Mouse (Mus musculus) pancreas, adult 10 weeks (tissue): ENCODE results near the gene Olfr912. TPM values are rescaled to one million over a fixed set of nuclear protein-coding genes. Genes with fewer than 3 reads are reported as not detected.

Source experiments
- polyA plus RNA-seq: library from polyadenylated mRNA; stranded (reverse); fragments of 350-450 nt; fragmentation: Illumina TruSeq; extraction: RNeasy Lipid Tissue Mini Kit (QIAGEN cat#74804); gene quantifications from one replicate; pipeline ENCODE4 v1.2.3, GENCODE M21; 2015; ENCODE audit warnings: low read depth, low replicate concordance; ENCODE audit not compliant: insufficient read depth

Olfr912 gene
- not detected for polyA plus RNA-seq

DNA sequence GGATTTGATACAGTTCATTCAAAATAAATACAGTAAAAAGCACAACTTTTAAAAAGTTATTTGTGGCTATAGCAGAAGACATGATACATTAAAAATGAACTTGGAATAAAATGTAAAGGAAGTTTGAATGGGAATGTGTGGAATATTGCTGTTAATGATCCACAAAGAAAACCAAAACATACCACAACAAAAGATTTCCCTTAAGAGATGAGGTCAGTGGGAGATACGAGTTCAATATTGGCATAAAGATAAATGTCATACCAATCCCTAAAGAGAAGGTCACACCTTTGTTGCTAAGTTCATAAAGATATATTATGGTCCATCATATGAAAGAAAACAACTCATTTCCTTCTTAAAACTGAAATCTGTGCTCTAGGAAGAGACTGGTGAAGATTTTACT lies at the start of gene Olfr912:
Gene Olfr912, plus strand, starts transcription at position 301 of the 400 bp plus-strand sequence.

GRCm38 (mm10) chr9:38537549-38537948 lies 42.4 kb upstream of the Olfr912 start, which contains the start of gene Olfr910:
Gene Olfr910, plus strand, starts transcription at chr9:38537849.

DNA sequence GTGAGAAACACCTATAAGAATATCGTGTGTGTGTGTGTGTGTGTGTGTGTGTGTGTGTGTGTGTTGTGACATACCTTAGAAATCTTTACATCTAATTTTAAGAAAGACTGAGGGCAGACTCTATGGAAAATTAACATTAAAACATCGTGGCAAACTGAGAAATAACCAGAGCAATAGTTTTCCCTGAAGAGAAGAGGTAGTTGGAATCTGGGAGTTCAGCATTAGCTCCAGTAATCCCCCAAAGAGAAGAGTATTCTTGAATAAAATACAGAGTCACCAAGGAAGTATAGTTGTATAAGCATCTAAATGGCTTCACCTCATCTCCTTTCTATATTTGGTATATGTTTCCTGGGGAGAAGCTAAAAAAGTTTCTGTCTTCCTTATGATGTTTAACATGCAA lies 12.5 kb downstream of the Olfr912 start, which contains the start of gene Olfr913:
Gene Olfr913, plus strand, starts transcription at position 301 of the 400 bp plus-strand sequence.

GRCm38 (mm10) chr9:38604802-38605201 lies 24.8 kb downstream of the Olfr912 start, which contains the start of gene Olfr914:
Gene Olfr914, plus strand, starts transcription at chr9:38605102.

Other genes with a start within 250 kb of the Olfr912 start
- gene Olfr898, start 231.8 kb upstream of the Olfr912 start, polyA plus RNA-seq = not detected
- not detected for gene Olfr250, start 213.3 kb upstream of the Olfr912 start, polyA plus RNA-seq
- not detected for gene Olfr251, start 203.1 kb upstream of the Olfr912 start, polyA plus RNA-seq
- not detected for gene Olfr147, start 178.5 kb upstream of the Olfr912 start, polyA plus RNA-seq
- not detected for gene Olfr901, start 150.7 kb upstream of the Olfr912 start, polyA plus RNA-seq
- not detected for gene Olfr902, start 132.5 kb upstream of the Olfr912 start, polyA plus RNA-seq
- gene Olfr904, start 117.0 kb upstream of the Olfr912 start, polyA plus RNA-seq = not detected
- not detected for gene Olfr905, start 109.1 kb upstream of the Olfr912 start, polyA plus RNA-seq
- gene Olfr906, start 93.1 kb upstream of the Olfr912 start, polyA plus RNA-seq = not detected
- not detected for gene Olfr907, start 84.4 kb upstream of the Olfr912 start, polyA plus RNA-seq
- not detected for gene Olfr911-ps1, start 58.6 kb upstream of the Olfr912 start, polyA plus RNA-seq
- not detected for gene Olfr910, start 42.3 kb upstream of the Olfr912 start, polyA plus RNA-seq
- not detected for gene Olfr913, start 12.6 kb downstream of the Olfr912 start, polyA plus RNA-seq
- gene Olfr914, start 24.9 kb downstream of the Olfr912 start, polyA plus RNA-seq = not detected
- not detected for gene Olfr916, start 79.7 kb downstream of the Olfr912 start, polyA plus RNA-seq
- not detected for gene Olfr917, start 85.7 kb downstream of the Olfr912 start, polyA plus RNA-seq
- gene Olfr918, start 94.4 kb downstream of the Olfr912 start, polyA plus RNA-seq = not detected
- not detected for gene Olfr919, start 123.5 kb downstream of the Olfr912 start, polyA plus RNA-seq
- gene Vwa5a, start 138.1 kb downstream of the Olfr912 start, polyA plus RNA-seq = 11.3 TPM
- gene Olfr920, start 172.1 kb downstream of the Olfr912 start, polyA plus RNA-seq = not detected
- gene Olfr921, start 192.9 kb downstream of the Olfr912 start, polyA plus RNA-seq = not detected
- not detected for gene Olfr922, start 234.4 kb downstream of the Olfr912 start, polyA plus RNA-seq
- gene Olfr923, start 246.4 kb downstream of the Olfr912 start, polyA plus RNA-seq = not detected